ENCODE assay signal across 8 mouse cellular contexts in the genomic region with DNA sequence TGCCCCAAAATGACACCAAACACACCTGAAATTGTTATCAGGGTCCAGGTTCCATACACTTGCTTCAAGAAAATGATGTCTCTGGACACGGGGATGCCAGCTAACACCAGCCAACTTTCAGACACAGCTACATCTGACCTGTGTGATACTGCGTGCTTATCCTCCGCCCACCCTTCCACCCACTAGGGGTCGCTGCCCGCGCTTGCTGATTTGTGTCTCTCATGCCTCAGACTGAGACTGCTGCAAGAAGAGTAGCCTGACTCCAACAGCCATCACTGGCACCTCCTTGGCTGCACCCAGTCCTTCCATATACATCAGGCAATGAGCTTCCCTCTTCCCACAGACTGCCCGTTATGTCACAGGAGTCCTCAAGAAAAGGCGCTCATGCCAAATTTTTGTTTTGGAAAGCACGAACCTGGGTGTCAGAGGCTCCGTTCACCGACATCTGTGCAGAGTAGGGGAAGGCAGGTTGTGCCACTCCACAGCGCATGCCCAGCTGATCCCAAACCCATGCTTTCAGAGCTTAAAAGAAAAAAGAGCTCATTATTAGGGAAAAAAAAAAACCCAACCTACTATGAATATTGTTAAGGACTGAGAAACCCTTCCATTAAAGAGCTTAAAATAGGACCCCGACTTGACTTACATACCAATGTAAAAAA. TPM values are rescaled to one million over a fixed set of nuclear protein-coding genes. Genes with fewer than 3 reads are reported as not detected.
DNase-seq lines count a peak whose midpoint lies in the region; ATAC-seq lines count a peak whose summit lies in the region.

No protein-coding gene starts in this region.

- H3K4me3 ChIP-seq in embryonic facial prominence, embryonic 10.5 days: no peak overlapping the region

- no peaks in the 10 kb centered on the region for H3K4me1 ChIP-seq in embryonic facial prominence, embryonic 10.5 days

- peak; percentile 56 for DNase-seq in MN1 (ENCODE audit: low spot score)
- peak; percentile 60 to 63 for DNase-seq in adrenal gland, postnatal 4 days (ENCODE audit: low spot score in 2 of 2)
- DNase-seq in embryonic facial prominence, embryonic 10.5 days (ENCODE audit: low spot score): peak; percentile 83
- peak; percentile 77 for DNase-seq in heart, postnatal 4 days
- peak; percentile 87 to 90 for DNase-seq in layer of hippocampus, postnatal 10 days (ENCODE audit: low spot score in 2 of 2)
- DNase-seq in lung, postnatal 25 days (ENCODE audit: low spot score): peak; percentile 16
- peak; percentile 85 to 88 for DNase-seq in right cerebral cortex, adult 2 months (ENCODE audit: low spot score in 2 of 2)

- ATAC-seq in erythroid progenitor cell, adult 5-6 weeks (replicated peaks; ENCODE audit: low FRiP score, poor library complexity, severe bottlenecking): no peak

- no peak overlapping the region for H3K27ac ChIP-seq in embryonic facial prominence, embryonic 10.5 days (replicated peaks)

- H3K27me3 ChIP-seq in embryonic facial prominence, embryonic 10.5 days (replicated peaks; ENCODE audit: low read depth, poor library complexity, severe bottlenecking): no peaks in the 10 kb centered on the region; the same call in 1 of the 2 replicates

- WGBS in embryonic facial prominence, embryonic 10.5 days: 46% methylated on average over 13 of the region's 13 CpGs

- H3K9me3 ChIP-seq in embryonic facial prominence, embryonic 10.5 days: no peaks in the 10 kb centered on the region

- no peaks in the 10 kb centered on the region for H3K36me3 ChIP-seq in embryonic facial prominence, embryonic 10.5 days (replicated peaks)

RNA-seq across cellular contexts. Expression of a gene that starts 43.2 kb away (rescaled TPM):
- 1 to 10 TPM; 1.9 to 2.9 TPM for total RNA-seq in adrenal gland, postnatal 4 days (2021)
- polyA plus RNA-seq in embryonic facial prominence, embryonic 10.5 days (2016; fragmentation: Nextera tagmentation; extraction: Ambion mirVana): 0.73 and 0.80 TPM in 2 replicates
- 1 to 10 TPM; 1.3 to 1.4 TPM for total RNA-seq in heart, postnatal 4 days (2021)
- total RNA-seq in layer of hippocampus, postnatal 10 days (2021): 100 to 1,000 TPM; 201 to 208 TPM
- not detected in 2 replicates for total RNA-seq in erythroid progenitor cell, adult 5-6 weeks (2015; ENCODE audit: low replicate concordance)
- total RNA-seq in erythroid progenitor cell, adult 5-6 weeks (2017; ENCODE audit: low replicate concordance): not detected in 2 replicates

Comparison
In these comparisons a context has a peak if more than half of its experiments do, and no peak if none do; other contexts are left out.
1. DNase-seq: peak in every context shown above with its lines; median percentile 88 in layer of hippocampus, postnatal 10 days; 86 in right cerebral cortex, adult 2 months; 83 in embryonic facial prominence, embryonic 10.5 days; 77 in heart, postnatal 4 days; 62 in adrenal gland, postnatal 4 days; 56 in MN1; 16 in lung, postnatal 25 days.
2. RNA of a gene that starts 43.2 kb away (total RNA-seq): 201 to 208 TPM in layer of hippocampus, postnatal 10 days; 1.9 to 2.9 TPM in adrenal gland, postnatal 4 days, 1.3 to 1.4 TPM in heart, postnatal 4 days and not detected in erythroid progenitor cell, adult 5-6 weeks; every median in the first group is over 10 times any median in the second.